Mouse (Mus musculus): ENCODE results near the gene Actg2. TPM values are rescaled to one million over a fixed set of nuclear protein-coding genes. Genes with fewer than 3 reads are reported as not detected.

Gene Actg2
- total and polyA plus RNA-seq, 2 experiments from 2014 or later = 1.6 to 2.0 TPM

DNA sequence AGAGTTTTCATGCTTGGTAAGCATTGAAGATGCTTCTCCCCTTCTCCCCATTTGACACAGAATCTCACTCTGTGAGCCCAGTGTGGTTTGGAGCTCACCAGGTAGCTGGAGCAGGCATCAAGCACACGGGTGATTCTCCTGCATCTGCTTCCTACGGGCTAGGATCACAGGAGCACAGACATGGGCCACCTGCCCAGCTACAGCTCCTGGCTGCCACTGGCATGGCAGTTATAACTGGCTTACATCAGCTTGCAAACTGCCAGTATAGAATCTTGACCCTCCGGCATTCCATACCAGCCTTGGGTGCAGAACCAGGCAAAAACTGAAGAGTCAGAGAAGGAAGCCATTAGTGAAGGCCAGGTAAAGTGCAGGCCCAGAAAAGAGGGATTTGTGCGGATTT lies 39.5 kb upstream of the Actg2 start:
- Histone ChIP-seq H3K9me3 (ENCODE audit: low read length) (no peaks in the 10 kb centered on the region), H3K4me1 (ENCODE audit: insufficient read depth, low read length) (peaks cover 7% of the 10 kb centered on the region; the same call in 1 of the 2 replicates), H3K9ac (replicated peaks; ENCODE audit: low read length, poor library complexity, severe bottlenecking) (no peak overlapping the region), H3K4me3 (ENCODE audit: low read depth, low read length) (no peak overlapping the region), H3K36me3 (ENCODE audit: insufficient read depth, low read length) (no peaks in the 10 kb centered on the region), H3K4me2 (ENCODE audit: low read depth, low read length, poor library complexity, severe bottlenecking) (no peak overlapping the region), H3K27ac (ENCODE audit: low read depth, low read length) (no peak overlapping the region), H3K27me3 (ENCODE audit: insufficient read depth, low read length) (peaks cover 6% of the 10 kb centered on the region; the same call in 1 of the 2 replicates)
- WGBS = 85% methylated on average over 4 of the region's 4 CpGs
- TF ChIP-seq CTCF (IDR thresholded peaks at IDR 0.05) = no peak
- ATAC-seq (ENCODE audit: low FRiP score) = no peak
- no peak for DNase-seq (ENCODE audit: low spot score)

DNA sequence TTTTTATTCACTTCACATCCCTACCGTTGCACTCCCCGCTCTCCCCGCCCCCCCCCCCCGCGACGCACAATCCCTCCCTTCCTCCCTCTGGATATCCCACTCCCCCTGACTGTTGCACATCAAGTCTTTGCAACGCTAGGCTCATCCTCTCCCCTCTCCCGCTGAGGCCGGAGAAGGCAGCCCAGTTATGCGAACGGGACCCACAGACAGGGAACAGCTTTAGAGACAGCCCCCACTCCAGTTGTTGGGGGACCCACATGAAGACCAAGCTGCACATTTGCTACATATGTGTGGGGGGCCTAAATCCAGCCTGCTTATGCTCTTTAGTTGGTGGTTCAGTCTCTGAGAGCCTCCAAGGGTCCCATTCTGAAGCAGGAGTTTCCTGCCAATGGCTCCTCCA lies 36.6 kb upstream of the Actg2 start, which contains the start of gene Stambp:
Gene Stambp, minus strand, starts transcription at position 59 of the 400 bp plus-strand sequence.
- H3K9me3 ChIP-seq (ENCODE audit: low read length) = no peaks in the 10 kb centered on the region
- peaks cover 7% of the 10 kb centered on the region; the same call in 1 of the 2 replicates for H3K4me1 ChIP-seq (ENCODE audit: insufficient read depth, low read length)
- H3K36me3 ChIP-seq (ENCODE audit: insufficient read depth, low read length) = peaks cover 13% of the 10 kb centered on the region
- peak within 1 kb of the TSS; percentile 84 for H3K9ac ChIP-seq (replicated peaks; ENCODE audit: low read length, poor library complexity, severe bottlenecking)
- no peak for TF ChIP-seq CTCF (IDR thresholded peaks at IDR 0.05)
- DNase-seq (ENCODE audit: low spot score) = no peak
- peak within 1 kb of the TSS; percentile 75 for H3K4me2 ChIP-seq (ENCODE audit: low read depth, low read length, poor library complexity, severe bottlenecking)
- WGBS = under 1% methylated on average over 7 of the region's 11 CpGs
- peak within 1 kb of the TSS; percentile 85 for H3K27ac ChIP-seq (ENCODE audit: low read depth, low read length)
- peak; percentile 86 for ATAC-seq (ENCODE audit: low FRiP score)
- H3K4me3 ChIP-seq (ENCODE audit: low read depth, low read length) = peak within 1 kb of the TSS; percentile 82
- peaks cover 6% of the 10 kb centered on the region; the same call in 1 of the 2 replicates for H3K27me3 ChIP-seq (ENCODE audit: insufficient read depth, low read length)

DNA sequence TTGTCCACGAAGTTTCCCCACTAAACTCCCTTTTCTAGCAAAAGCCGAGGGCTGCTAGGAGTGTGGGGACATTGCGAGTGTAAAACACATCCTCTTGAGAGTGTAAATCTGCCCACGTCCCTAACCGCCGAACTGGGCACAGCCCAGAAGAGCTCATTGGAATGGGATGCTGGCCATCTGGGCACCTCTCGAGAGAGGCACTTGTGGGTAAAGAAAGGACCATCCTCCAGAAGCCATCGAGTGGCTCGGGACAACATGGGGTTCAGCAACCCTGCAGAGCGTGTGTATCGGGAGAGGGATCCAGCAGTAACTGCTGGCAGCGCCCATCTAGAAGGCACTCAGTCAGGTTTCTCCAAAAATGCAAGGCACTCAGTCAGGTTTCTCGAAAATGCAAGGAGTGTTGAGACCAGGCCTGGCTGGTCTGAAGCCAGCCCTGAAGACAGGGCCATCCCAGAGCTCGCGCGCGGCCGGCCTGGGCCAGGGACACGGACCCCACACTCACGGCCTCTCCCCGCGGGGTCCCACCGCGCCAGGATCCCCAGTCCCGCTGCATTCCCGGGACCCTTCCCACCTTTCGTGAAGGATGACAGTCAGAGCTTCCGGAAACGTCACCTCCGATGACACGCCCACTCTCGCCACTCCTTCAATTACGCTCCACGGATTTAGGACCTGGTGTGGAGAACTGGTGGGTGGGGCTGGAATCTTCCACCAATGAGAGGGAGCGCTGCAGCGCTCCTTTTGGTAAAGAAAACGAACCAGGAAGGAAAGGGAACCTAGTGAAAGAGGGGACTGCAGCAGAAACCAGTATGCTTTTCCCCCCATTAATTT lies 36.0 kb upstream of the Actg2 start:
- peak; percentile 37; the same call in 1 of the 2 replicates for TF ChIP-seq CTCF (IDR thresholded peaks at IDR 0.05)
- Histone ChIP-seq H3K27ac (ENCODE audit: low read depth, low read length) (peak overlapping the region; percentile 85), H3K9ac (replicated peaks; ENCODE audit: low read length, poor library complexity, severe bottlenecking) (peak overlapping the region; percentile 84), H3K4me2 (ENCODE audit: low read depth, low read length, poor library complexity, severe bottlenecking) (peak overlapping the region; percentile 75), H3K9me3 (ENCODE audit: low read length) (no peaks in the 10 kb centered on the region), H3K27me3 (ENCODE audit: insufficient read depth, low read length) (peaks cover 6% of the 10 kb centered on the region; the same call in 1 of the 2 replicates), H3K4me3 (ENCODE audit: low read depth, low read length) (peak overlapping the region; percentile 82), H3K36me3 (ENCODE audit: insufficient read depth, low read length) (peaks cover 16% of the 10 kb centered on the region), H3K4me1 (ENCODE audit: insufficient read depth, low read length) (peaks cover 7% of the 10 kb centered on the region; the same call in 1 of the 2 replicates)
- DNase-seq (ENCODE audit: low spot score) = peak; percentile 96
- peak; percentile 96 for ATAC-seq (ENCODE audit: low FRiP score)
- 5% methylated on average over 35 of the region's 37 CpGs for WGBS

DNA sequence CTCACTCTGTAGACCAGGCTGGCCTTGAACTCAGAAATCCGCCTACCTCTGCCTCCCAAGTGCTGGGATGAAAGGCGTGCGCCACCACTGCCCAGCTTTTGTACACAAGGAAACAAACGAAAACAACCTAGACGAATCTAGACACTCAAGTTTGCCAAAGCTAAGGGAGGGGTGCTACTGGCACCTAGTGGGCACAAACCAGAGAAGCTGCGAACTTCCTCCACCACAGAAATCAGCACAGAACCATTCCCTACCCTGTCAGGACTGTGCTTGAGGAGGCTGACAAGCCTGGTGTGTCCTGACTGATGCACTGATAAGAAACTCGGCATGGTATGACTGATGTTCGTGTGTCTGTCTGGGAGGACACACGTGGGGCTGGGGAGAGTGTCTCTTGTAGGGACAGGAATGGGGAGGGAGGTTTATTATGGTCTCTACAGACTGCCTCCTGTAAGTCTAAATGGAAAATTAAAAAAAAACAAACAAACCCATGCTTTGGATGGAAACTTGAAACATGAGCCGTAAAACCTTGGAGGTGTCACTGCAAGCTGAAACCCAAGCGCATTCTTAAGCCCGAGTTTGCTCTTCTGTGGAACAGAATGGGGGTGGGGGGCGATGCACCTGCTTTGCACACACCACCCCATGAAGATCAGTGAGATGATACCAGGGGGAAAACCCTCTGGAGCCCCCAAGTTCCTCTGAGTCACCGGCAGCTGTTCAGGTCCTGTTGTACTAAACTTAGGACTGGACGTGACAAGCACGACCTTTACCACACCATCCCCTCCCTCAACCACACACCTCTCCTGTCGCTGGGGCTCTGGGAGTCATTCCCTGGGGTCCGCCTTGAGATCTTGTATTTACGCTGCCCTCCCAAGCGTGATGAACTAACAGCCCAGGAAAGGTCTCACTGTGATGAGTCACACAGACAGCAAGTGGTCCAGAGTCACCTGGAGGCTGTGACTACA lies 33.1 kb upstream of the Actg2 start:
- DNase-seq (ENCODE audit: low spot score) = peak; percentile 49
- TF ChIP-seq CTCF (IDR thresholded peaks at IDR 0.05) = peak; percentile 58
- Histone ChIP-seq H3K4me3 (ENCODE audit: low read depth, low read length) (no peak overlapping the region), H3K9ac (replicated peaks; ENCODE audit: low read length, poor library complexity, severe bottlenecking) (no peak overlapping the region), H3K4me1 (ENCODE audit: insufficient read depth, low read length) (peaks cover 7% of the 10 kb centered on the region; the same call in 1 of the 2 replicates), H3K36me3 (ENCODE audit: insufficient read depth, low read length) (peaks cover 22% of the 10 kb centered on the region), H3K27ac (ENCODE audit: low read depth, low read length) (no peak overlapping the region), H3K4me2 (ENCODE audit: low read depth, low read length, poor library complexity, severe bottlenecking) (no peak overlapping the region), H3K27me3 (ENCODE audit: insufficient read depth, low read length) (no peaks in the 10 kb centered on the region), H3K9me3 (ENCODE audit: low read length) (no peaks in the 10 kb centered on the region)
- ATAC-seq (ENCODE audit: low FRiP score) = no peak
- WGBS = 75% methylated on average over 20 of the region's 20 CpGs

DNA sequence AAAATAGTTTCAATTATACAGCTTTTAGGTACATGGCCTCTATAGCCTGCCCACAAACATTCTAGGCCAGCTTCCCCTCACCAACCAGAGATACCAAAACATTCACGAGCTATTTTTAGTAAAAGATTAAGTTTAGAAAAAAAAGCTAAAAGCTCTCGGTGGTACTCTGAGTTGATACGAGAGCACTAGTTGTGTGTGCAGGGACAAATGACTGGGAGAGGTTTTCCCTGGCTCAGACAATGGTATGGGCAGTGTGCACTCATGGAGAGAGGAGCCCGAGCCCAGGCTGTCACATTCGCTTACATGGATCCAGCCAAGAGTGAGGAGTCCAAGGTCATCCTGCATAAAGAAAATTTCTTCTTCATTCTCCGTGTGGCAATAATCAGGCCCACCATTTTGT lies 19.9 kb upstream of the Actg2 start:
- H3K27ac ChIP-seq (ENCODE audit: low read depth, low read length) = no peak overlapping the region
- WGBS = 85% methylated on average over 6 of the region's 6 CpGs
- H3K9ac ChIP-seq (replicated peaks; ENCODE audit: low read length, poor library complexity, severe bottlenecking) = no peak overlapping the region
- no peaks in the 10 kb centered on the region for H3K27me3 ChIP-seq (ENCODE audit: insufficient read depth, low read length)
- no peak overlapping the region for H3K4me3 ChIP-seq (ENCODE audit: low read depth, low read length)
- peaks cover 57% of the 10 kb centered on the region for H3K36me3 ChIP-seq (ENCODE audit: insufficient read depth, low read length)
- no peak overlapping the region for H3K4me2 ChIP-seq (ENCODE audit: low read depth, low read length, poor library complexity, severe bottlenecking)
- no peaks in the 10 kb centered on the region for H3K4me1 ChIP-seq (ENCODE audit: insufficient read depth, low read length)
- no peak for ATAC-seq (ENCODE audit: low FRiP score)
- no peak for DNase-seq (ENCODE audit: low spot score)
- no peaks in the 10 kb centered on the region for H3K9me3 ChIP-seq (ENCODE audit: low read length)
- no peak for TF ChIP-seq CTCF (IDR thresholded peaks at IDR 0.05)

All from midbrain, postnatal 0 days (tissue).